Mouse (Mus musculus) liver, postnatal 0 days (tissue): ENCODE measurements around the gene Spata18. TPM values are rescaled to one million over a fixed set of nuclear protein-coding genes. Genes with fewer than 3 reads are reported as not detected.

Source experiments
- ATAC-seq: fragments of 200-750 bp; cut with Nextera tagmentation; 2 replicates; pipeline ENCODE4 v1.8.0; 2017; ENCODE audit warnings: mild to moderate bottlenecking, moderate library complexity
- DNase-seq: peaks from one replicate; pipeline ENCODE4 v3.0.0-alpha.2; 2016
- H3K27ac ChIP-seq: fragments of 300-500 bp; sonication (generic); 2 replicates; pipeline ENCODE4 v1.5.1; 2014; ENCODE audit warnings: antibody characterized with exemption, moderate library complexity, mild to moderate bottlenecking, low read depth
- H3K27me3 ChIP-seq: fragments of 300-500 bp; sonication (generic); 2 replicates; pipeline ENCODE4 v1.6.1; 2014; ENCODE audit warnings: low read length, control low read depth, mixed read lengths; ENCODE audit not compliant: insufficient read depth
- H3K36me3 ChIP-seq: fragments of 300-500 bp; sonication (generic); replicated peaks from 2 replicates; pipeline ENCODE4 v1.6.1; 2014; ENCODE audit warnings: mild to moderate bottlenecking, control low read depth, low read length, moderate library complexity, mixed read lengths; ENCODE audit not compliant: insufficient read depth
- H3K4me1 ChIP-seq: fragments of 300-500 bp; sonication (generic); 2 replicates; pipeline ENCODE4 v1.6.1; 2014; ENCODE audit warnings: antibody characterized with exemption, mild to moderate bottlenecking, control low read depth; ENCODE audit not compliant: insufficient read depth
- H3K4me2 ChIP-seq: fragments of 300-500 bp; sonication (generic); 2 replicates; pipeline ENCODE4 v1.6.1; 2014; ENCODE audit warnings: low read depth, mild to moderate bottlenecking, low read length, moderate library complexity, mixed read lengths
- H3K4me3 ChIP-seq: fragments of 300-500 bp; sonication (generic); 2 replicates; pipeline ENCODE4 v1.5.1; 2014; ENCODE audit warnings: low read depth, low read length
- H3K9ac ChIP-seq: fragments of 300-500 bp; sonication (generic); replicated peaks from 2 replicates; pipeline ENCODE4 v1.6.1; 2014; ENCODE audit warnings: mild to moderate bottlenecking, moderate library complexity
- H3K9me3 ChIP-seq: fragments of 300-500 bp; sonication (generic); 2 replicates; pipeline ENCODE4 v1.6.1; 2016; ENCODE audit warnings: mild to moderate bottlenecking, control low read depth, low read length, mixed read lengths
- CTCF ChIP-seq: sonication (generic); IDR thresholded peaks from 2 replicates; pipeline ENCODE4 v1.5.1; 2016; ENCODE audit warnings: antibody characterized with exemption, low read depth
- EP300 ChIP-seq: IDR thresholded peaks from 2 replicates; pipeline ENCODE4 v1.6.1; 2016; ENCODE audit warnings: antibody characterized with exemption, low read depth, mild to moderate bottlenecking
- WGBS: fragments of 180-500 bp; shearing (Covaris S2); extraction: QIAGEN DNeasy Blood & Tissue Kit; methylation state at CpG from one replicate; pipeline ENCODE4 v1.1.7; 2014; ENCODE audit not compliant: insufficient replicate concordance; 5-methylcytosine and 5-hydroxymethylcytosine counted together
- polyA plus RNA-seq: library from polyadenylated mRNA; unstranded; fragments of >200 nt; fragmentation: Nextera tagmentation; extraction: Ambion mirVana; gene quantifications from 2 replicates; pipeline ENCODE4 v1.2.1, GENCODE M21; 2015

Gene Spata18
- polyA plus RNA-seq, 1 experiment from 2014 or later, result not detected

- Histone ChIP-seq H3K27ac (no peak overlapping the region), H3K9me3 (no peaks in the 10 kb centered on the region), H3K4me2 (no peak overlapping the region), H3K36me3 (no peaks in the 10 kb centered on the region), H3K27me3 (no peaks in the 10 kb centered on the region), H3K9ac (no peak overlapping the region), H3K4me1 (no peaks in the 10 kb centered on the region), H3K4me3 (no peak overlapping the region)
- ATAC-seq, result no peak
- WGBS, result 77% methylated on average over 3 of the region's 3 CpGs
- no peak for DNase-seq
- TF ChIP-seq CTCF (no peak), EP300 (no peak)
Measured at GRCm38 (mm10) chr5:73675604-73676003, 24.4 kb downstream of the Spata18 start.

- Histone ChIP-seq H3K36me3 (no peaks in the 10 kb centered on the region), H3K27me3 (no peaks in the 10 kb centered on the region), H3K4me2 (no peak overlapping the region), H3K9me3 (no peaks in the 10 kb centered on the region), H3K9ac (no peak overlapping the region), H3K4me3 (no peak overlapping the region), H3K27ac (no peak overlapping the region), H3K4me1 (no peaks in the 10 kb centered on the region)
- ATAC-seq (no peak), DNase-seq (no peak)
- 73% methylated on average over 13 of the region's 13 CpGs for WGBS
- TF ChIP-seq CTCF (no peak), EP300 (no peak)
Measured at GRCm38 (mm10) chr5:73676626-73677025, 25.4 kb downstream of the Spata18 start.

DNA sequence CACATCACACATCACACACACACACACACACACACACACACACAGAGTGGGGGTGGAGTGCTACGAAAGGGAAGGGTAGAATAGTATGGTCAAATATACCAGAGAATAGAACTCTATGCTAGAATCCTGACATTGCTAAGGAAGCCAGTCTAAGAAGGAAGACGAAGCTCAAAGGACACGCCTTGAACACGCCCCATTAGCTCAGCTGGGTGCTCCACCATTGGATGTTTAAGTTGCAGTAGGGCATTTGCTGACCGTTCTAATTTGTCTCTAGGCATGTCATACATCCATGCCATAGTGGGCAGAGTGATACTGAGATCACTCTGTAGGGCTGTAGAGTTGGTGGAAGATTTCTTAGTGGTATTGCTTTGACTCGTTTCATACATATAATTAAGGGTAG is 32.0 kb downstream of the Spata18 start:
- Histone ChIP-seq H3K4me1 (no peaks in the 10 kb centered on the region), H3K9ac (no peak overlapping the region), H3K4me2 (no peak overlapping the region), H3K36me3 (no peaks in the 10 kb centered on the region), H3K4me3 (no peak overlapping the region), H3K9me3 (no peaks in the 10 kb centered on the region), H3K27ac (no peak overlapping the region), H3K27me3 (no peaks in the 10 kb centered on the region)
- ATAC-seq, result no peak
- no peak for DNase-seq
- WGBS, result 75% methylated on average over 6 of the region's 6 CpGs
- TF ChIP-seq CTCF (no peak), EP300 (no peak)

GRCm38 (mm10) chr5:73683706-73684409 is 32.7 kb downstream of the Spata18 start:
- ATAC-seq (no peak), DNase-seq (no peak)
- TF ChIP-seq EP300 (no peak), CTCF (peak; percentile 50)
- no peak overlapping the region for H3K9ac ChIP-seq
- H3K36me3 ChIP-seq, result no peaks in the 10 kb centered on the region
- 51% methylated on average over 9 of the region's 9 CpGs for WGBS
- H3K4me3 ChIP-seq, result no peak overlapping the region
- H3K4me2 ChIP-seq, result no peak overlapping the region
- no peaks in the 10 kb centered on the region for H3K4me1 ChIP-seq
- no peaks in the 10 kb centered on the region for H3K27me3 ChIP-seq
- no peak overlapping the region for H3K27ac ChIP-seq
- no peaks in the 10 kb centered on the region for H3K9me3 ChIP-seq

DNA sequence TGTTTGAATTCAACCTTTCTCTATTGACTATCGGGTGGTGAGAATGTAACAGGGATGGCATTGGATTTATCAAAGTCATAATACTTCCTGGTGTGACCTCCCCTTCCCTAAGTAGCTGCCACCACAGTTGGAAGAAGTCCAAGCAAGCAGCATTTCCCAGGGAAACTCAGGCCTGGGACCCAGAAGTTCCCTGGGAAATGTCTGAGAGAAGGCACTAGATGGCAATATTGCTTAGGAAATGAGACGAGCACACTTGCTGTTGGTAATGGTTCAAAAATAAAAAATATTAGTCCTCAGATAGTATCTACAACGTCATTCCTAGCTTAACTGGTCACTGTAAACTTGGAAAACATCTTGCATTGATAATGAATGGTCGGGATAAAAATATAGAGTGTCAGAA is 35.0 kb downstream of the Spata18 start:
- H3K9ac ChIP-seq, result no peak overlapping the region

GRCm38 (mm10) chr5:73688576-73688975 is 37.4 kb downstream of the Spata18 start:
- no peaks in the 10 kb centered on the region for H3K27me3 ChIP-seq
- no peak overlapping the region for H3K27ac ChIP-seq
- no peak overlapping the region for H3K4me2 ChIP-seq
- WGBS, result 68% methylated on average over 1 of the region's 1 CpGs
- DNase-seq (no peak), ATAC-seq (no peak)
- no peaks in the 10 kb centered on the region for H3K9me3 ChIP-seq
- no peaks in the 10 kb centered on the region for H3K36me3 ChIP-seq
- H3K4me3 ChIP-seq, result no peak overlapping the region
- no peak overlapping the region for H3K9ac ChIP-seq
- H3K4me1 ChIP-seq, result peaks cover 3% of the 10 kb centered on the region; the same call in 1 of the 2 replicates
- no peak for TF ChIP-seq EP300
- TF ChIP-seq CTCF, result no peak

More for the DNA sequence above, 35.0 kb downstream of the Spata18 start:
- Histone ChIP-seq H3K36me3 (no peaks in the 10 kb centered on the region), H3K9me3 (no peaks in the 10 kb centered on the region), H3K4me1 (peaks cover 3% of the 10 kb centered on the region; the same call in 1 of the 2 replicates), H3K27me3 (no peaks in the 10 kb centered on the region), H3K4me2 (no peak overlapping the region), H3K27ac (no peak overlapping the region), H3K4me3 (no peak overlapping the region)
- no peak for ATAC-seq
- WGBS, result 23% methylated on average over 4 of the region's 4 CpGs
- no peak for DNase-seq
- peak; percentile 58 for TF ChIP-seq CTCF
- TF ChIP-seq EP300, result no peak

DNA sequence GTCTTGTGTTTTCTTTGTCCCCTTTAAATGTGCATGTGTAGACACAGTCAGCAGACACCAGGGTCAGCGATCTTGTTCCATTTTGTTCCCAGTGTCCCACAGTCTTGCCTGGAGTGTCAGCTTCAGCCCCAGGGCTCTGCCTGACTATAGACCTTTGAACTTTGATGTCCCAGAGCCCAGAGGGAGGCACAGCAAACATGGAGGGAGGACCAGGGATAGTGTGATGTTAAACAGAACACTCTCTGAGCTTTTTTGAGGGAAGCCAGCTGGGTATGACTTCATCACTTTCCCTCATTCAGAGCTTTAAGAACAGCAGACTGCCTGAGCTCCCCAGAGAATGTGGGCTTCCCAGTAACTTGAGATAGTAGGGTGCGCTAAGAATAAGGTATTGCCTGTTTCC is 39.0 kb downstream of the Spata18 start:
- DNase-seq (no peak), ATAC-seq (peak; percentile 74)
- Histone ChIP-seq H3K4me3 (no peak overlapping the region), H3K27ac (no peak overlapping the region), H3K4me2 (no peak overlapping the region), H3K4me1 (peaks cover 3% of the 10 kb centered on the region; the same call in 1 of the 2 replicates), H3K36me3 (no peaks in the 10 kb centered on the region), H3K27me3 (no peaks in the 10 kb centered on the region), H3K9ac (no peak overlapping the region), H3K9me3 (no peaks in the 10 kb centered on the region)
- 70% methylated on average over 2 of the region's 2 CpGs for WGBS
- no peak for TF ChIP-seq EP300
- TF ChIP-seq CTCF, result no peak
